Mouse (Mus musculus) midbrain, embryonic 10.5 days (tissue): ENCODE results near the gene Grk1. TPM values are rescaled to one million over a fixed set of nuclear protein-coding genes. Genes with fewer than 3 reads are reported as not detected.

Experiments used
- DNase-seq: peaks from one replicate; pipeline ENCODE4 v3.0.0-alpha.2; 2017; ENCODE audit warnings: low spot score
- H3K27ac ChIP-seq: fragments of 300-500 bp; sonication (generic); replicated peaks from 2 replicates; pipeline ENCODE4 v1.5.1; 2016; ENCODE audit warnings: mild to moderate bottlenecking
- H3K27me3 ChIP-seq: fragments of 300-500 bp; sonication (generic); 2 replicates; pipeline ENCODE4 v1.6.1; 2016; ENCODE audit warnings: low read depth, mild to moderate bottlenecking; ENCODE audit not compliant: poor library complexity, severe bottlenecking
- H3K36me3 ChIP-seq: fragments of 300-500 bp; sonication (generic); 2 replicates; pipeline ENCODE4 v1.6.1; 2016; ENCODE audit warnings: mild to moderate bottlenecking, moderate library complexity
- H3K4me1 ChIP-seq: fragments of 300-500 bp; sonication (generic); 2 replicates; pipeline ENCODE4 v1.6.1; 2016
- H3K4me3 ChIP-seq: fragments of 300-500 bp; sonication (generic); 2 replicates; pipeline ENCODE4 v1.5.1; 2016; ENCODE audit warnings: mild to moderate bottlenecking, moderate library complexity
- H3K9me3 ChIP-seq: fragments of 300-500 bp; sonication (generic); replicated peaks from 2 replicates; pipeline ENCODE4 v1.6.1; 2016; ENCODE audit warnings: mild to moderate bottlenecking
- WGBS: fragments of 180-500 bp; shearing (Covaris S2); methylation state at CpG from one replicate; pipeline ENCODE4 v1.1.7; 2016; 5-methylcytosine and 5-hydroxymethylcytosine counted together
- polyA plus RNA-seq: library from polyadenylated mRNA; unstranded; fragments of >200 nt; fragmentation: Nextera tagmentation; extraction: Ambion mirVana; gene quantifications from 2 replicates; pipeline ENCODE4 v1.2.1, GENCODE M21; 2016

Grk1 gene
- polyA plus RNA-seq, 1 experiment from 2014 or later = not detected

DNA sequence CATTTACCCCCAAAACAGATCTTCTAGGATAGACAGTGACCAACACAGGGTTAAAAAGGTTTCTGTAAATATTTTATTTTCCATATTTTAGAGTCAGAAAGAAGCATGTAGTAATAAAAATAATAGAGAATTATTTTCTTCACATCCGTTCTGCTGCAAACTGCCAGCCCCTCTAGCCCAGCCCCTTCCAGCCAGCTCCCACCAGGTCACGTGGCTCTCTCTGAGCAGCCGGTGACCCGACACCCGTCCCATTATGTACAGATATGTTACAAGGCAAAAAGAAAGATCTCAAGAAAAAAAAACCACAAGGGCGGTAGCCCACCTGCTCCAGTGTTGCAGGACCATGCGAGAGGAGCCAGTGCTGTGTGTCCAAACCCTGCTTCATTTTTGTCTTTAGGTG, 60.4 kb downstream of the Grk1 start:
- no peak for DNase-seq
- 75% methylated on average over 7 of the region's 7 CpGs for WGBS
- Histone ChIP-seq H3K4me1 (no peaks in the 10 kb centered on the region), H3K4me3 (no peak overlapping the region), H3K9me3 (no peaks in the 10 kb centered on the region), H3K27ac (no peak overlapping the region), H3K27me3 (no peaks in the 10 kb centered on the region), H3K36me3 (no peaks in the 10 kb centered on the region)

DNA sequence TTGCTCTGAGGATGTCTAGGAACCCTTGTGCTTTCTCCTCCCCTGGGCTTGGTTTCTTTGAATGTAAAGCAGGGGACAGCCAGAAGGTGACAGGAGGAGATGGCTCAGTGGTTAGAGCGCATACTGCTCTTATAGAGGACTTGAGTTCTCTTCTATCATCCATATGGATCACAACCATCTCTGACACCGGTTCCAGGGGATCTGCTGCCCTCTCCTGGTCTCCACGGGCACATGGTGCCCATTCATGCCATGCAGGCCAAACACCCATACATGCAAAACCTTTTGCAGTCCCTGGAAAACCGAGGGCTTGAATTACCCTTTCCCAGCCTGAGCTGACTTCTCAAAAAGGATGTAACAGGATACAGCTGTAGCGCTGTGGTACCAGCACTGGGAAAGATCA, 62.1 kb downstream of the Grk1 start:
- Histone ChIP-seq H3K4me3 (no peak overlapping the region), H3K27ac (no peak overlapping the region), H3K27me3 (no peaks in the 10 kb centered on the region), H3K36me3 (no peaks in the 10 kb centered on the region), H3K4me1 (no peaks in the 10 kb centered on the region), H3K9me3 (no peaks in the 10 kb centered on the region)
- WGBS = 70% methylated on average over 5 of the region's 5 CpGs
- DNase-seq = no peak

DNA sequence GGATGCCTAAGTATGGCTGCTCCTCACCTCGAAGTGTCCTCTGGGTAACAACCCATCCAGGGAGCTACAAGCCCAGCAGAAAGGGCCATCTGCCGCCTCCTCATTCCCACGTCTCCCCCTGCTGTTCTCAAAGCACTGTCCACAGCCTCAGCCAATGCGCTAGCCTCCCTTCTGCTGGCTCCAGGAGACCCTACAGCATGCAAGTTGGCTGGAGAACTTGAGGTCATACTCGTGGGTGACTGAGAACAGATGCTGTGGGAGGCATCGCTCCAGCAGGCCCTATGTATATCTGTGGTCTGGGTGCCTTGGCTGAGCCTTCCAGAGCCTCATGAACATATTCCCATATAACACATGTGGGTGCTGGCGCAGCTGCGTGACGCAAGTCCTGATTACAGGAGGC, 63.9 kb downstream of the Grk1 start:
- WGBS = 81% methylated on average over 9 of the region's 9 CpGs
- no peak overlapping the region for H3K27ac ChIP-seq

DNA sequence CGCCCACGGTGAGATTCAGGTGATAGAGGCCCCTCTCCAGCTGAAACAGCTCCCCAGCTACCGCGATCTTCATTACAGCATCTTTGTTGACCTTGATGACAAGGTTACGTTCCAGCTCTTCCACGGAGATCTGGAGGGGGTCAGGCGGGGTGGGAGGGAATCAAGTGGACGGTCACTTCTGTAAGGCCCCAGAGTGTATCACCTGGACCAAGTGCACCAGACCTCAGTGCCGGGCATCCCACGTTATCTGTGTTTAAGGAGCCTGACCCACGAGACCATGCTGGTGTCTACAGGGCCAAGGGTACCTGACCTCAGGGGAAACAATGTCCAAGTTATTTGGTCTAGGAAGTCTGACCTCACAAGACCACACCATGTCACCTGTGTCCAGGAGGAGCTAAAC, 66.6 kb downstream of the Grk1 start:
- 91% methylated on average over 11 of the region's 11 CpGs for WGBS
- Histone ChIP-seq H3K9me3 (no peaks in the 10 kb centered on the region), H3K4me1 (no peaks in the 10 kb centered on the region), H3K4me3 (no peak overlapping the region), H3K27ac (no peak overlapping the region; the same call in 1 of the 2 replicates), H3K27me3 (no peaks in the 10 kb centered on the region), H3K36me3 (no peaks in the 10 kb centered on the region)
- DNase-seq = no peak

More for the DNA sequence above, 63.9 kb downstream of the Grk1 start:
- H3K36me3 ChIP-seq = no peaks in the 10 kb centered on the region
- H3K27me3 ChIP-seq = no peaks in the 10 kb centered on the region
- no peaks in the 10 kb centered on the region for H3K9me3 ChIP-seq
- H3K4me1 ChIP-seq = no peaks in the 10 kb centered on the region
- H3K4me3 ChIP-seq = no peak overlapping the region
- no peak for DNase-seq

Other genes starting within 250 kb of the Grk1 start
- gene Lamp1, start 245.9 kb upstream of the Grk1 start, polyA plus RNA-seq = 221 and 223 TPM in 2 replicates
- 19.9 and 22.3 TPM in 2 replicates for gene Grtp1, start 204.5 kb upstream of the Grk1 start, polyA plus RNA-seq
- gene Adprhl1, start 150.9 kb upstream of the Grk1 start, polyA plus RNA-seq = 0.19 TPM in 1 of 2 replicates, not detected in the other
- 28.5 and 28.6 TPM in 2 replicates for gene Dcun1d2, start 117.0 kb upstream of the Grk1 start, polyA plus RNA-seq
- 31.6 and 40.6 TPM in 2 replicates for gene Tmco3, start 116.9 kb upstream of the Grk1 start, polyA plus RNA-seq
- gene Tfdp1, start 66.3 kb upstream of the Grk1 start, polyA plus RNA-seq = 184 and 201 TPM in 2 replicates
- gene Atp4b, start 8.3 kb upstream of the Grk1 start, polyA plus RNA-seq = not detected in 2 replicates
- gene Tmem255b, start 30.1 kb downstream of the Grk1 start, polyA plus RNA-seq = 0.10 TPM in 1 of 2 replicates, not detected in the other
- 8.9 and 14.6 TPM in 2 replicates for gene Gas6, start 89.4 kb downstream of the Grk1 start, polyA plus RNA-seq
- not detected in 2 replicates for gene 1700029H14Rik, start 157.4 kb downstream of the Grk1 start, polyA plus RNA-seq